Mouse (Mus musculus): ENCODE results near the gene AI464131. TPM values are rescaled to one million over a fixed set of nuclear protein-coding genes. Genes with fewer than 3 reads are reported as not detected.

Gene AI464131
- polyA plus RNA-seq, 1 experiment from 2014 or later: 0.10 TPM

- H3K36me3 ChIP-seq (ENCODE audit: inconsistent target): no peaks in the 10 kb centered on the region
- H3K27ac ChIP-seq: no peak overlapping the region
- H3K79me2 ChIP-seq (ENCODE audit: inconsistent target): no peaks in the 10 kb centered on the region
- 7% methylated on average over 70 of the region's 72 CpGs for WGBS (ENCODE audit: missing documents)
- H3K4me3 ChIP-seq (ENCODE audit: inconsistent target): no peak overlapping the region
Observed at GRCm38 (mm10) chr4:41497995-41498845, 4.7 kb downstream of the AI464131 start.

GRCm38 (mm10) chr4:41497579-41497978 is 5.3 kb downstream of the AI464131 start:
- Histone ChIP-seq H3K79me2 (ENCODE audit: inconsistent target) (no peaks in the 10 kb centered on the region), H3K36me3 (ENCODE audit: inconsistent target) (no peaks in the 10 kb centered on the region), H3K27ac (no peak overlapping the region), H3K4me3 (ENCODE audit: inconsistent target) (no peak overlapping the region)
- WGBS (ENCODE audit: missing documents): 4% methylated on average over 34 of the region's 34 CpGs

DNA sequence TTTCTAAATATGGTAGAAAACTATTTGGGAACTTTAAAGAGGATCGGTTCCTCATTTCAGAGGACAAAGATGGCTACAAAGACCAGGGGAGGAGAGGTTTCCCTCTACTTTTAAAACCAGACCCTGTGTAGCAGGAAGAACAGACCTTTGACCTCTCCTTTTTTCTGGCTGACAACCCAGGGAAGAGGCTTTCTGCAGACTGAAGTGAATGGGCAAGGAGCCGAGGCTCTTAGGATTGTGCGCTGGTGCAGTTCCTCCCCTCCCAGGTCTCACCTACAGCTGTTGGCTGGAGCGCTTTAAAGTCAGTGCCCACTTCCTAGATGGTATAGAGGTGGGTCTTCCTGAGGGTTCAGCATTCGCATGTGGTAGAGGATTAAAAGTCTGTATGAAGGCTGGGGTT is 5.8 kb downstream of the AI464131 start:
- no peaks in the 10 kb centered on the region for H3K36me3 ChIP-seq (ENCODE audit: inconsistent target)
- 43% methylated on average over 5 of the region's 5 CpGs for WGBS (ENCODE audit: missing documents)
- H3K27ac ChIP-seq: no peak overlapping the region
- no peaks in the 10 kb centered on the region for H3K79me2 ChIP-seq (ENCODE audit: inconsistent target)
- no peak overlapping the region for H3K4me3 ChIP-seq (ENCODE audit: inconsistent target)

DNA sequence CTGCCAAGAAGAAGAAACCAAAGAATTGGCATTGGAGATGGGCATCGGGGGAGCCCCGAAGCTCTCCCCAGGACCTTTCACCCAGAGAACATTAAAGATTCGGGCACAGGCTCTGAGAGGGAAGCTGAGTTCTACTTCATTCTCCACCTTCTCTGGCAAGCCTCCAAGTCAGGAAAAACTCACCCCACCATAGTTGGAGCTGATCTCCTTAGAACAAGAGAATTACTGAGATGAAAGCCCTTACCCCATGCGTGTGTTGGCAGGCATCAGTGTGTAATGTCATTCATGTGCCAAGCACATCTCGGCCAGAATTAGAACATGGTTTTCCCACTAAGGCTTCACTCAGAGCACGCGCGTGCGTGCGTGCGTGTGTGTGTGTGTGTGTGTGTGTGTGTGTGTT is 7.0 kb downstream of the AI464131 start:
- 87% methylated on average over 11 of the region's 11 CpGs for WGBS (ENCODE audit: missing documents)
- Histone ChIP-seq H3K36me3 (ENCODE audit: inconsistent target) (no peaks in the 10 kb centered on the region), H3K27ac (no peak overlapping the region), H3K79me2 (ENCODE audit: inconsistent target) (no peaks in the 10 kb centered on the region), H3K4me3 (ENCODE audit: inconsistent target) (no peak overlapping the region)

- WGBS (ENCODE audit: missing documents): 91% methylated on average over 4 of the region's 4 CpGs
Observed at GRCm38 (mm10) chr4:41495076-41495475, 7.8 kb downstream of the AI464131 start.

GRCm38 (mm10) chr4:41494378-41494777 is 8.5 kb downstream of the AI464131 start:
- Histone ChIP-seq H3K36me3 (ENCODE audit: inconsistent target) (no peaks in the 10 kb centered on the region), H3K79me2 (ENCODE audit: inconsistent target) (no peaks in the 10 kb centered on the region), H3K4me3 (ENCODE audit: inconsistent target) (no peak overlapping the region), H3K27ac (no peak overlapping the region)
- 53% methylated on average over 3 of the region's 3 CpGs for WGBS (ENCODE audit: missing documents)

More at GRCm38 (mm10) chr4:41495076-41495475, 7.8 kb downstream of the AI464131 start:
- no peak overlapping the region for H3K4me3 ChIP-seq (ENCODE audit: inconsistent target)
- H3K79me2 ChIP-seq (ENCODE audit: inconsistent target): no peaks in the 10 kb centered on the region
- H3K27ac ChIP-seq: no peak overlapping the region
- H3K36me3 ChIP-seq (ENCODE audit: inconsistent target): no peaks in the 10 kb centered on the region

DNA sequence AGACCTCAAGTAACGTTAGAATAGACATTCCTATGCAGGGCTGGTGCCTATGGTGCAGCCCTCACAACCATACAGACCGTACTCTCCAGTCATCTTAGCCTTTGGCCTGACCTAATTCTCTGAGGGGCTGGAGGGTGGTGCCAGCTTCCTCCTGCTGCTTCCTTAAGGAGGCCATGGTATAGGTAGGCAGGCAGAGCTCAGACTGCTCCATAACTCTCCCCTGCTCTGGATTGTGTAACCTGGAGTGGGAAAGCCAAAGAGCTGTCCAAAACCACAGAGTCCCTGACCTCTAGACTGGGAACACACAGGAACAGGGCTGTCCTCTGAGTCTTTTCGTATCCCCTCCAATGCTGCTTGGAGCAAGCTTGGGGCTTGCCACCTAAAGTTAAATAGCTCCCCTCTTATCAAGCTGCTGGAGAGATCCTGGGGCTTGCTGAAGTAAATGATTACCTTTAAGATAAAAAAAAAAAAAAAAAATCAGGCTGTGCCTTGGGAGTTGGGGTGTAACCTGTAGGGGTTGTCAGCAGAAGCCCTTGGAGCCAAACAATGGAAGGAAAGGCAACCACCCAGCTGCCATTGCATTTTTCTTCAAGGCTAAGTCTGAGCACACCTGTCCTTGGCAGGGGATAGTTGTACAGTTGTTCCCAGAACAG is 9.3 kb downstream of the AI464131 start:
- WGBS (ENCODE audit: missing documents): 91% methylated on average over 3 of the region's 3 CpGs
- H3K27ac ChIP-seq: no peak overlapping the region

DNA sequence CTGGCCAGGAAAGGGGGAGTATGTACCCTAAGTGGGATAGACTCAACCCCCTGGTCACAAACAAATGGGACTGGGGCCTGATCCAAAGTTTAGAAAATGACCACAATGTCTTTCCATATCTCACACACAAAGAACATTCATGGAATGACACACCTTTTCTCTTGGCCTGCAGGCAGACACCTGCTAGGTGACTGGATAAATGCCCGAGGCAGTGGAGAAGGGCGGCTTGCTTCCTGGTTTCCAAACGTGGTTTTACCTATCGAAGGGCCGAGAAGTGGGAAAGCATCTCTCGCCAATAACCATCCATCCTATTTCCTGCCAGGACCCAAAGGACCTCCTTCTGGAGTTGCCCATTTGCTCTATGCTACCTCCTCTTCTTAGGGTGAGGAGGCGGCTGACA is 9.9 kb downstream of the AI464131 start:
- H3K4me3 ChIP-seq (ENCODE audit: inconsistent target): no peak overlapping the region
- WGBS (ENCODE audit: missing documents): 96% methylated on average over 7 of the region's 7 CpGs
- no peaks in the 10 kb centered on the region for H3K79me2 ChIP-seq (ENCODE audit: inconsistent target)
- no peaks in the 10 kb centered on the region for H3K36me3 ChIP-seq (ENCODE audit: inconsistent target)
- no peak overlapping the region for H3K27ac ChIP-seq

More for the DNA sequence above, 9.3 kb downstream of the AI464131 start:
- no peaks in the 10 kb centered on the region for H3K79me2 ChIP-seq (ENCODE audit: inconsistent target)
- H3K4me3 ChIP-seq (ENCODE audit: inconsistent target): no peak overlapping the region
- H3K36me3 ChIP-seq (ENCODE audit: inconsistent target): no peaks in the 10 kb centered on the region

DNA sequence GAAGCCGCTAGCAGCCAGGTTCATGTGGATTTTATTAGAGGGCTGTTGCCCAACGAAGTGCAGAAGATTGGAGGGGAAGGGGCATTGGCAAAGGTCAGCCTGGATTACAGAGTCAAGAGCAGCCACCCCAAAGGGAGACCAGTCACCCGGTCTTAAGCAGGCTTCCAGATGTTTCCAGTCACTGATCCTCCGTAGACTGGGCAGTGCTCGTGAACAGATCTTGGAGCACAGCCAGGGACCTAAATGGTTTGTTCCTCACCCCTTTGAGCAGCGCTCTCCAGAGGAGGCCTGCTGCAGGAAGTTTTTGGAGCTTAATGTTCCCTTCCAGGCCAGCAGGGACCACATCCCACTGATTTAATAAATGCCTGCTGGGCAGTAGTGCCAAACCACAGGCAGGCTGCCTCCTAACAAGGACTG is 21.3 kb downstream of the AI464131 start:
- Histone ChIP-seq H3K36me3 (ENCODE audit: inconsistent target) (0 out of 2 replicates have a peak, but pooled peaks cover 17% of the 10 kb centered on the region), H3K79me2 (ENCODE audit: inconsistent target) (no peaks in the 10 kb centered on the region)
- WGBS (ENCODE audit: missing documents): 82% methylated on average over 6 of the region's 6 CpGs

GRCm38 (mm10) chr4:41480254-41480653 is 22.6 kb downstream of the AI464131 start:
- Histone ChIP-seq H3K4me3 (ENCODE audit: inconsistent target) (no peak overlapping the region), H3K27ac (no peak overlapping the region), H3K36me3 (ENCODE audit: inconsistent target) (0 out of 2 replicates have a peak, but pooled peaks cover 17% of the 10 kb centered on the region), H3K79me2 (ENCODE audit: inconsistent target) (no peaks in the 10 kb centered on the region)
- WGBS (ENCODE audit: missing documents): 97% methylated on average over 8 of the region's 8 CpGs

More for the DNA sequence above, 21.3 kb downstream of the AI464131 start:
- Histone ChIP-seq H3K4me3 (ENCODE audit: inconsistent target) (no peak overlapping the region), H3K27ac (no peak overlapping the region)

GRCm38 (mm10) chr4:41479456-41479804 is 23.4 kb downstream of the AI464131 start:
- Histone ChIP-seq H3K27ac (no peak overlapping the region), H3K36me3 (ENCODE audit: inconsistent target) (0 out of 2 replicates have a peak, but pooled peaks cover 17% of the 10 kb centered on the region), H3K4me3 (ENCODE audit: inconsistent target) (no peak overlapping the region), H3K79me2 (ENCODE audit: inconsistent target) (no peaks in the 10 kb centered on the region)
- 88% methylated on average over 1 of the region's 1 CpGs for WGBS (ENCODE audit: missing documents)

GRCm38 (mm10) chr4:41478751-41479455 is 24.0 kb downstream of the AI464131 start:
- Histone ChIP-seq H3K4me3 (ENCODE audit: inconsistent target) (no peak overlapping the region), H3K79me2 (ENCODE audit: inconsistent target) (no peaks in the 10 kb centered on the region), H3K27ac (no peak overlapping the region), H3K36me3 (ENCODE audit: inconsistent target) (0 out of 2 replicates have a peak, but pooled peaks cover 17% of the 10 kb centered on the region)
- 92% methylated on average over 4 of the region's 4 CpGs for WGBS (ENCODE audit: missing documents)

- no peak overlapping the region for H3K27ac ChIP-seq
- WGBS (ENCODE audit: missing documents): 96% methylated on average over 9 of the region's 9 CpGs
- H3K79me2 ChIP-seq (ENCODE audit: inconsistent target): no peaks in the 10 kb centered on the region
- 0 out of 2 replicates have a peak, but pooled peaks cover 17% of the 10 kb centered on the region for H3K36me3 ChIP-seq (ENCODE audit: inconsistent target)
- no peak overlapping the region for H3K4me3 ChIP-seq (ENCODE audit: inconsistent target)
Observed at GRCm38 (mm10) chr4:41477648-41478160, 25.2 kb downstream of the AI464131 start.

GRCm38 (mm10) chr4:41471384-41471689 is 31.5 kb downstream of the AI464131 start:
- 100% methylated on average over 1 of the region's 1 CpGs for WGBS (ENCODE audit: missing documents)
- no peaks in the 10 kb centered on the region for H3K36me3 ChIP-seq (ENCODE audit: inconsistent target)
- no peak overlapping the region for H3K4me3 ChIP-seq (ENCODE audit: inconsistent target)

More at GRCm38 (mm10) chr4:41471384-41471689, 31.5 kb downstream of the AI464131 start:
- Histone ChIP-seq H3K79me2 (ENCODE audit: inconsistent target) (no peaks in the 10 kb centered on the region), H3K27ac (no peak overlapping the region)
